Mouse (Mus musculus) thymus, adult 18-20 months (tissue): Measurements from ENCODE around the gene Cd37.

ENCODE experiments used
- DNase-seq, 2 experiments: peaks; one replicate each; pipeline ENCODE4 v3.0.0; 2022; ENCODE audit warnings: mixed read lengths in 2 of 2

Cd37 gene

GRCm38 (mm10) chr7:45198435-45198834 lies 40.5 kb downstream of the Cd37 start:
- DNase-seq, result no peak

GRCm38 (mm10) chr7:45196994-45197393 lies 41.9 kb downstream of the Cd37 start:
- DNase-seq, result no peak

GRCm38 (mm10) chr7:45196176-45196535 lies 42.8 kb downstream of the Cd37 start:
- no peak for DNase-seq

- DNase-seq, result no peak
These were observed 43.4 kb downstream of the Cd37 start for GRCm38 (mm10) chr7:45195341-45196175.

- no peak for DNase-seq
These were observed 44.8 kb downstream of the Cd37 start for GRCm38 (mm10) chr7:45193871-45194785.

GRCm38 (mm10) chr7:45193406-45193805 lies 45.5 kb downstream of the Cd37 start:
- DNase-seq, result no peak

- DNase-seq, result no peak
These were observed 46.2 kb downstream of the Cd37 start for GRCm38 (mm10) chr7:45192585-45193310.

- no peak for DNase-seq
These were observed 47.0 kb downstream of the Cd37 start for GRCm38 (mm10) chr7:45191803-45192363.

- DNase-seq, result no peak
These were observed 47.8 kb downstream of the Cd37 start for GRCm38 (mm10) chr7:45191161-45191560.

- no peak for DNase-seq
These were observed 48.7 kb downstream of the Cd37 start for GRCm38 (mm10) chr7:45190186-45190585.

- no peak for DNase-seq
These were observed 49.3 kb downstream of the Cd37 start for GRCm38 (mm10) chr7:45189600-45189999.

- no peak for DNase-seq
These were observed 53.0 kb downstream of the Cd37 start for GRCm38 (mm10) chr7:45185921-45186320.

- no peak for DNase-seq
These were observed 55.2 kb downstream of the Cd37 start for GRCm38 (mm10) chr7:45183672-45184071.
